Mouse (Mus musculus): ENCODE measurements around the gene Cdh4.

The Cdh4 gene

GRCm38 (mm10) chr2:179729802-179730201 is 287.6 kb downstream of the Cdh4 start:
- no peak for ATAC-seq (ENCODE audit: low TSS enrichment)

GRCm38 (mm10) chr2:179733141-179733831 is 291.1 kb downstream of the Cdh4 start:
- ATAC-seq (ENCODE audit: low TSS enrichment): no peak

- ATAC-seq (ENCODE audit: low TSS enrichment): no peak
These were observed 300.2 kb downstream of the Cdh4 start for GRCm38 (mm10) chr2:179742419-179742818.

GRCm38 (mm10) chr2:179742828-179743227 is 300.6 kb downstream of the Cdh4 start:
- ATAC-seq (ENCODE audit: low TSS enrichment): no peak

- no peak for ATAC-seq (ENCODE audit: low TSS enrichment)
These were observed 304.3 kb downstream of the Cdh4 start for GRCm38 (mm10) chr2:179746491-179746890.

GRCm38 (mm10) chr2:179749399-179749798 is 307.2 kb downstream of the Cdh4 start:
- peak; percentile 75 for ATAC-seq (ENCODE audit: low TSS enrichment)

GRCm38 (mm10) chr2:179753811-179754210 is 311.6 kb downstream of the Cdh4 start:
- no peak for ATAC-seq (ENCODE audit: low TSS enrichment)

- ATAC-seq (ENCODE audit: low TSS enrichment): peak; percentile 81
These were observed 312.5 kb downstream of the Cdh4 start for GRCm38 (mm10) chr2:179754776-179755175.

GRCm38 (mm10) chr2:179761718-179762441 is 319.6 kb downstream of the Cdh4 start:
- ATAC-seq (ENCODE audit: low TSS enrichment): peak; percentile 2; the same call in 1 of the 2 replicates

- peak; percentile 89 for ATAC-seq (ENCODE audit: low TSS enrichment)
These were observed 320.5 kb downstream of the Cdh4 start for GRCm38 (mm10) chr2:179762521-179763305.

GRCm38 (mm10) chr2:179764460-179764859 is 322.2 kb downstream of the Cdh4 start:
- ATAC-seq (ENCODE audit: low TSS enrichment): no peak

- ATAC-seq (ENCODE audit: low TSS enrichment): no peak
These were observed 324.7 kb downstream of the Cdh4 start for GRCm38 (mm10) chr2:179766664-179767526.

- ATAC-seq (ENCODE audit: low TSS enrichment): no peak
These were observed 325.3 kb downstream of the Cdh4 start for GRCm38 (mm10) chr2:179767527-179767849.

GRCm38 (mm10) chr2:179769137-179769536 is 326.9 kb downstream of the Cdh4 start:
- peak; percentile 41; the same call in 1 of the 2 replicates for ATAC-seq (ENCODE audit: low TSS enrichment)

- no peak for ATAC-seq (ENCODE audit: low TSS enrichment)
These were observed 327.7 kb downstream of the Cdh4 start for GRCm38 (mm10) chr2:179769943-179770342.

GRCm38 (mm10) chr2:179774440-179775110 is 332.3 kb downstream of the Cdh4 start:
- no peak for ATAC-seq (ENCODE audit: low TSS enrichment)

- ATAC-seq (ENCODE audit: low TSS enrichment): no peak
These were observed 333.9 kb downstream of the Cdh4 start for GRCm38 (mm10) chr2:179775999-179776705.

GRCm38 (mm10) chr2:179779266-179779665 is 337.0 kb downstream of the Cdh4 start:
- ATAC-seq (ENCODE audit: low TSS enrichment): no peak

GRCm38 (mm10) chr2:179780961-179781360 is 338.7 kb downstream of the Cdh4 start:
- no peak for ATAC-seq (ENCODE audit: low TSS enrichment)

GRCm38 (mm10) chr2:179787256-179787655 is 345.0 kb downstream of the Cdh4 start:
- ATAC-seq (ENCODE audit: low TSS enrichment): peak; percentile 64; the same call in 1 of the 2 replicates
